Mouse (Mus musculus): ENCODE results near the gene 4933427D14Rik. TPM values are rescaled to one million over a fixed set of nuclear protein-coding genes. Genes with fewer than 3 reads are reported as not detected.

Gene 4933427D14Rik
- total and polyA plus RNA-seq, 3 experiments, result 14.5 to 19.6 TPM; not detected in 1

DNA sequence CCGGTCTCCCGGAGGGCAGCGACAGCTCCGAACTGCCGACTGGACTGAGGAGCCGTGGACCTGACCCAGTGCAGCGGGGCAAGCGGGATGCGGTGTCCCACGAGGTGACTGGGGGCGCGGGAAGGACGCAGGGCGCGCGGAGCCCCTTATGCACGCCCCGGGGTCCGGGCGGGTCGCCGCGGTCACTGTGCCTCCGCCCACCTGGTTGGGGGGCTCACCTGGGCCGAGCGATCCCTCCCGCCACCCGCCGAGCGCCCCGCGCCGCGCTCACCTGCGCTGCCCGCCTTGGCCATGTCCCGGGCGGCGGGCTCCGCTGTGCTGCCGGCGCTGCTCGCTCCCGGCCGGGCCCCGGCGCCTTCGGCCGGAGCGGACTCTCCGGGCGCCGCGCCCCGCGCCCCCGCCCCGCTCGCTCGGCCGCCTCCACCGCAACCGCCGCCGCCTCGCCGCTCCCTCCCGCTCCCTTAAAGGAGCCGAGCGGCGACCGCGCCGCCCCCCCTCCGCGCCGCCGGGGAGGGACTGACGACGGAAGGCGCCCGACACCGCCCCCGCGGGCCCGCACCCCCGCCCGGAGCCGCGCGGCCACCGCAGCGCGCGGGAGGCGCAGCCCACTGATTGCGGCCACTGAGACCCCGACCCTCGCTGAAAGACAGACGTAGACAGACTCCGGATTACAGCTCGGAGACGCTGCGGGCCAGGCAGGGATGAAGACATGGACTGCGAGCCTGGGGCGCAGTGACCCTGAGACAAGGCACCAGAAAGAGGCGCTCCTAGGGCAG lies 71.7 kb downstream of the 4933427D14Rik start, which contains the start of gene Pitpnm3:
Gene Pitpnm3, minus strand, starts transcription at position 396 of the 776 bp plus-strand sequence.
- Histone ChIP-seq H3K4me3 (ENCODE audit: control insufficient read depth in 1 of 2, insufficient read depth in 1 of 2, low read depth in 2 of 2, low read length in 2 of 2) (no peak within 1 kb of the TSS), H3K9me3 (replicated peaks; ENCODE audit: insufficient read depth, low read length) (no peaks in the 10 kb centered on the region), H3K36me3 (ENCODE audit: control insufficient read depth in 1 of 2, insufficient read depth in 2 of 2, low read length in 2 of 2) (no peaks in the 10 kb centered on the region), H3K4me1 (ENCODE audit: control insufficient read depth in 1 of 2, insufficient read depth in 2 of 2, low read length in 2 of 2) (no peaks in the 10 kb centered on the region), H3K27me3 (ENCODE audit: control insufficient read depth in 1 of 2, insufficient read depth in 2 of 2, low read length in 2 of 2) (no peaks in the 10 kb centered on the region), H3K27ac (ENCODE audit: control insufficient read depth, low read depth, low read length) (no peak within 1 kb of the TSS), H3K79me2 (ENCODE audit: control insufficient read depth, insufficient read depth, low read length, poor library complexity) (no peaks in the 10 kb centered on the region), H3K9ac (ENCODE audit: control insufficient read depth, low read depth, low read length, poor library complexity, severe bottlenecking) (no peak within 1 kb of the TSS)
- no peak for DNase-seq (ENCODE audit: low read depth, low spot score)
- TF ChIP-seq TCF12 (IDR thresholded peaks at IDR 0.05; ENCODE audit: low read depth, low read length), result no peak
- no peak for TF ChIP-seq CHD1 (IDR thresholded peaks at IDR 0.05; ENCODE audit: low read depth, low read length)
- no peak for TF ChIP-seq NELFE (IDR thresholded peaks at IDR 0.05; ENCODE audit: low read depth, low read length)

DNA sequence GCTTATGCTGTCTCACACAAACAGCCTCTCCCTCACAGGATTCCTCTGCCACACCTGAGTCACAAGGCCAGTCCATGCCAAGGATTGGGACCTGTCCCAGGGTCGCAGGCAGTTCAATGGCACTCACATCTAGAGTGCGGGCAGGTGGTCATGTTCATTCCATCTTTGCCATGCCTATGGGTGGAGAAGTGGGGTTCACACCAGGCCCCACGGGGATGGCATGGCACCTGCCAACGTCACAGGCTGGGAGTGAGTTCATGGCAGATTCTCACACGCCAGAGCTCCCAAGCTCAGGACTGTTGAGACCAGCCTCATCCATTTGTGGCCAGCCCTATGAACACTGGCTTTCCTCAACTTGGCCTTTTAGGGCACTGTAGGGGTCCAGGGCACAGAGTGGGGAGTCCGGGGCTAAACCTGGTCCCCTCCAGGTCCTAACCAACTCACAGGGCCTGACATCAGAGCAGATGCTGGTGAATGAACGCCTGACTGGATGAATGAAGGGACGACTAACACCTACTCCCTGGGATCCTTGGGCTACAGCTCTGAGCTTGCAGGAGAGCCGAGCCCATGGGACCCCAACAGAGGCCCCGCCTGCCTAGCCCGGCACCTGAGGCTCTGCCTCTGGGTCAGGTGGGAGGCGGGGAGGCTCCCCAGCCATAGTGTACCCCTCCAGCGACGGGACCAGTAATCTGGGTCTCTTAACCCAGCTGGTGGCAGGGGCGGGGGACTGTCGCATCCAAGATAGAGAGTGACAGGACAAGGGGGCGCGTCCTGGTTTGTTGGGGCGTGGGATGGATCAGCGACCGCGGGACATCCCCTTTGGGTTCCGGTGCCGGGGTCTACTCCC lies 72.5 kb downstream of the 4933427D14Rik start:
- Histone ChIP-seq H3K27ac (ENCODE audit: control insufficient read depth, low read depth, low read length) (no peak overlapping the region), H3K4me1 (ENCODE audit: control insufficient read depth in 1 of 2, insufficient read depth in 2 of 2, low read length in 2 of 2) (no peaks in the 10 kb centered on the region), H3K79me2 (ENCODE audit: control insufficient read depth, insufficient read depth, low read length, poor library complexity) (no peaks in the 10 kb centered on the region), H3K27me3 (ENCODE audit: control insufficient read depth in 1 of 2, insufficient read depth in 2 of 2, low read length in 2 of 2) (no peaks in the 10 kb centered on the region), H3K36me3 (ENCODE audit: control insufficient read depth in 1 of 2, insufficient read depth in 2 of 2, low read length in 2 of 2) (no peaks in the 10 kb centered on the region), H3K9me3 (replicated peaks; ENCODE audit: insufficient read depth, low read length) (no peaks in the 10 kb centered on the region), H3K4me3 (ENCODE audit: control insufficient read depth in 1 of 2, insufficient read depth in 1 of 2, low read depth in 2 of 2, low read length in 2 of 2) (no peak overlapping the region), H3K9ac (ENCODE audit: control insufficient read depth, low read depth, low read length, poor library complexity, severe bottlenecking) (no peak overlapping the region)
- TF ChIP-seq RCOR1 (IDR thresholded peaks at IDR 0.05; ENCODE audit: low read depth, low read length), result no peak
- TF ChIP-seq ZNF384 (IDR thresholded peaks at IDR 0.05; ENCODE audit: low read depth, low read length), result no peak
- DNase-seq (ENCODE audit: low read depth, low spot score), result no peak

DNA sequence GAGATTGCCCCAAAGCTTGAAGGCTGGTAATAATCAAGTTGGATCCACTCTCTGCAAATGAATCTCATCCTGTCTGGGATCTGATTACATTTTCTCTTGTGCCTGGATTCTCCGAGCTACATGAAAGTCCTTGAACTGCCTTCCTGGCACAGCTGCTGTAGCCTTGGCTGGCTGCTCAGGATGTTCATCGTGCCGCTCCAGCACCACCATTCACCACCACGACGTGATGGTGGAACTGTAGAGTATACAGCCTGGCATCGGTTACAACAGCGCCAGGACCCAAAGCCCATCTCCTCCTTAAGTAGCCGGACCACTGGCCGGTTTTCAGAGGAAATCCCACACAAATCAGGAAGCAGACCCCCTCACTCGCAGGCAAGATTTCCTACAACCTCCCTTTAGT lies 74.2 kb downstream of the 4933427D14Rik start:
- Histone ChIP-seq H3K27ac (ENCODE audit: control insufficient read depth, low read depth, low read length) (no peak overlapping the region), H3K36me3 (ENCODE audit: control insufficient read depth in 1 of 2, insufficient read depth in 2 of 2, low read length in 2 of 2) (no peaks in the 10 kb centered on the region), H3K79me2 (ENCODE audit: control insufficient read depth, insufficient read depth, low read length, poor library complexity) (no peaks in the 10 kb centered on the region), H3K4me3 (ENCODE audit: control insufficient read depth in 1 of 2, insufficient read depth in 1 of 2, low read depth in 2 of 2, low read length in 2 of 2) (no peak overlapping the region), H3K4me1 (ENCODE audit: control insufficient read depth in 1 of 2, insufficient read depth in 2 of 2, low read length in 2 of 2) (no peaks in the 10 kb centered on the region), H3K9ac (ENCODE audit: control insufficient read depth, low read depth, low read length, poor library complexity, severe bottlenecking) (no peak overlapping the region), H3K27me3 (ENCODE audit: control insufficient read depth in 1 of 2, insufficient read depth in 2 of 2, low read length in 2 of 2) (no peaks in the 10 kb centered on the region), H3K9me3 (replicated peaks; ENCODE audit: insufficient read depth, low read length) (no peaks in the 10 kb centered on the region)
- DNase-seq (ENCODE audit: low read depth, low spot score), result no peak
- TF ChIP-seq MEF2A (IDR thresholded peaks at IDR 0.05; ENCODE audit: extremely low read depth, insufficient replicate concordance, low read depth, low read length, poor library complexity, severe bottlenecking) (no peak), TCF12 (IDR thresholded peaks at IDR 0.05; ENCODE audit: low read depth, low read length) (no peak), ZNF384 (IDR thresholded peaks at IDR 0.05; ENCODE audit: low read depth, low read length) (no peak), POLR2A (IDR thresholded peaks at IDR 0.05; ENCODE audit: control insufficient read depth in 1 of 2, insufficient read depth in 1 of 2, low read depth in 1 of 2, low read length in 2 of 2, poor library complexity in 1 of 2) (no peak), RAD21 (IDR thresholded peaks at IDR 0.05; ENCODE audit: low read depth, low read length) (no peak), NELFE (IDR thresholded peaks at IDR 0.05; ENCODE audit: low read depth, low read length) (no peak), E2F4 (IDR thresholded peaks at IDR 0.05; ENCODE audit: borderline replicate concordance, low read depth, low read length) (no peak), SIN3A (IDR thresholded peaks at IDR 0.05; ENCODE audit: low read length) (no peak), HCFC1 (IDR thresholded peaks at IDR 0.05; ENCODE audit: low read depth, low read length) (no peak), JUND (IDR thresholded peaks at IDR 0.05; ENCODE audit: low read depth, low read length) (no peak), EP300 (IDR thresholded peaks at IDR 0.05; ENCODE audit: low read depth in 1 of 2, low read length in 2 of 2) (no peak), TBP (IDR thresholded peaks at IDR 0.05; ENCODE audit: low read depth, low read length) (no peak), ZMIZ1 (IDR thresholded peaks at IDR 0.05; ENCODE audit: low read depth, low read length) (no peak), CTCF (IDR thresholded peaks at IDR 0.05 in 2 of 3, conservative IDR thresholded peaks at IDR 0.05 in 1 of 3; ENCODE audit: control insufficient read depth in 1 of 3, insufficient read depth in 1 of 3, low read depth in 2 of 3, low read length in 3 of 3, poor library complexity in 1 of 3, severe bottlenecking in 1 of 3) (no peak), USF2 (IDR thresholded peaks at IDR 0.05; ENCODE audit: borderline replicate concordance in 1 of 2, insufficient read depth in 1 of 2, low read depth in 1 of 2, low read length in 2 of 2) (no peak), BHLHE40 (IDR thresholded peaks at IDR 0.05; ENCODE audit: borderline replicate concordance, low read depth, low read length) (no peak)

Data from MEL (cell line).